Comparison of ENCODE assay signal across 19 mouse cellular contexts in the genomic region with DNA sequence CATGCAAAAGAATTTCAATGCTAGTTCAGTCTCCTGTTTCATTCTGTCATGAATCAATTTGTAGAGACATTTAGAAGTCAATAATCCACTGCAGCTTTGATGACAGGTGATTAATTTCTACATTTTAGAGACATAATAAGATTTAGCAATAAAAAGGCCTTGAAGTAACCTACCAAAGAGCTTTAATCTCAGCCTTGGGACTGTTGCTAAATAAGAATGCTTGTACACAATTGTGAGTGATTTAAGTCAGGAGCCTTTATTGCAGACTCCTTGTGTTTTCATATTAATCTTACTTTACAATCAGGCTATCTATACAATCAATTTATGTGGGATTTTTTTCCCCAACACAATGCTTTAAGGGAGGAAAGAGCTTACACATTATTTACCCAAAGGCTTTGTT.
A peak's percentile ranks its signal among the peaks of the same experiment; 100 is the strongest.
DNase-seq lines count a peak whose midpoint lies in the region; ATAC-seq lines count a peak whose summit lies in the region.
"Had no signal": no experiment of that assay in that cellular context is flagged by ENCODE, and none has a peak within 500 bp of the region (broad histone marks: within the 10 kb centered on the region; RNA-seq: fewer than 3 reads in every experiment).

No protein-coding gene starts in this region.

- no peaks in the 10 kb centered on the region for H3K9me3 ChIP-seq in midbrain, embryonic 11.5 days (ENCODE audit: control insufficient read depth, low read length)
- no peaks in the 10 kb centered on the region for H3K9me3 ChIP-seq in midbrain, embryonic 14.5 days (ENCODE audit: control insufficient read depth, low read length)
- H3K9me3 ChIP-seq: embryonic facial prominence, embryonic 10.5 days; embryonic facial prominence, embryonic 12.5 days; forebrain, embryonic 10.5 days; forebrain, embryonic 12.5 days had no signal

- no peaks in the 10 kb centered on the region for H3K36me3 ChIP-seq in midbrain, embryonic 11.5 days (ENCODE audit: control insufficient read depth, insufficient read depth, low read length)
- no peaks in the 10 kb centered on the region for H3K36me3 ChIP-seq in midbrain, embryonic 14.5 days (ENCODE audit: control insufficient read depth, insufficient read depth, low read length)
- H3K36me3 ChIP-seq: embryonic facial prominence, embryonic 10.5 days; embryonic facial prominence, embryonic 12.5 days; forebrain, embryonic 10.5 days; forebrain, embryonic 12.5 days had no signal

- no peak overlapping the region for H3K27ac ChIP-seq in midbrain, embryonic 11.5 days (ENCODE audit: low read depth, low read length)
- H3K27ac ChIP-seq in midbrain, embryonic 14.5 days (replicated peaks; ENCODE audit: low read depth, low read length), result no peak overlapping the region
- H3K27ac ChIP-seq: embryonic facial prominence, embryonic 10.5 days; embryonic facial prominence, embryonic 12.5 days; forebrain, embryonic 10.5 days; forebrain, embryonic 12.5 days had no signal

- DNase-seq in midbrain, embryonic 11.5 days (ENCODE audit: low spot score, missing footprints), result peak; percentile 21
- DNase-seq in midbrain, embryonic 14.5 days, result no peak
- DNase-seq in fat pad, adult 2 months (ENCODE audit: extremely low read depth, low read depth, low spot score), result peak; percentile 55
- DNase-seq in thymus, adult 18-20 months, result no peak
- no peak for DNase-seq in adrenal gland, postnatal 4 days (ENCODE audit: low spot score in 2 of 2)
- DNase-seq: adrenal gland, adult 2 months; adrenal gland, postnatal 10 days; adrenal gland, postnatal 25 days; cerebellum, adult 11 months; cerebellum, adult 2 months; cerebellum, adult 9-10 months; cerebellum, postnatal 10 days; cerebellum, postnatal 25 days had no signal

- ATAC-seq in midbrain, embryonic 11.5 days (ENCODE audit: low FRiP score), result no peak
- no peak for ATAC-seq in midbrain, embryonic 14.5 days (ENCODE audit: low FRiP score, low TSS enrichment)
- ATAC-seq: forebrain, embryonic 14.5 days; forebrain, embryonic 16.5 days had no signal

- no peaks in the 10 kb centered on the region for H3K4me1 ChIP-seq in midbrain, embryonic 11.5 days (ENCODE audit: control insufficient read depth, insufficient read depth, low read length)
- H3K4me1 ChIP-seq in midbrain, embryonic 14.5 days (ENCODE audit: control insufficient read depth, insufficient read depth, low read length), result no peaks in the 10 kb centered on the region
- H3K4me1 ChIP-seq: embryonic facial prominence, embryonic 10.5 days; embryonic facial prominence, embryonic 12.5 days; forebrain, embryonic 12.5 days had no signal

- H3K4me3 ChIP-seq in midbrain, embryonic 11.5 days (ENCODE audit: low read depth, low read length), result no peak overlapping the region
- no peak overlapping the region for H3K4me3 ChIP-seq in midbrain, embryonic 14.5 days (replicated peaks; ENCODE audit: low read depth, low read length)
- H3K4me3 ChIP-seq: embryonic facial prominence, embryonic 10.5 days; embryonic facial prominence, embryonic 12.5 days; forebrain, embryonic 10.5 days; forebrain, embryonic 12.5 days had no signal

- no peak overlapping the region for H3K9ac ChIP-seq in midbrain, embryonic 11.5 days (ENCODE audit: low read length)
- H3K9ac ChIP-seq in midbrain, embryonic 14.5 days (replicated peaks; ENCODE audit: low read length), result no peak overlapping the region
- H3K9ac ChIP-seq: embryonic facial prominence, embryonic 12.5 days; forebrain, embryonic 12.5 days had no signal

- H3K4me2 ChIP-seq in midbrain, embryonic 11.5 days, result no peak overlapping the region
- H3K4me2 ChIP-seq in midbrain, embryonic 14.5 days (ENCODE audit: low read length), result no peak overlapping the region
- H3K4me2 ChIP-seq: embryonic facial prominence, embryonic 12.5 days; forebrain, embryonic 12.5 days had no signal

- no peaks in the 10 kb centered on the region for H3K27me3 ChIP-seq in midbrain, embryonic 11.5 days (ENCODE audit: control insufficient read depth, insufficient read depth, low read length)
- no peaks in the 10 kb centered on the region for H3K27me3 ChIP-seq in midbrain, embryonic 14.5 days (ENCODE audit: control insufficient read depth, insufficient read depth, low read length)
- H3K27me3 ChIP-seq: embryonic facial prominence, embryonic 12.5 days had no signal

Comparison
In these comparisons a context has a peak if more than half of its experiments do, and no peak if none do; other contexts are left out.
1. DNase-seq: peak in midbrain, embryonic 11.5 days (single experiment) and fat pad, adult 2 months (single experiment); none in midbrain, embryonic 14.5 days (single experiment), thymus, adult 18-20 months (0 of 2) and adrenal gland, postnatal 4 days (0 of 2).